Mouse (Mus musculus) neural tube, embryonic 14.5 days (tissue): Measurements from ENCODE around the gene Ldlrap1. TPM values are rescaled to one million over a fixed set of nuclear protein-coding genes. Genes with fewer than 3 reads are reported as not detected.

Source experiments
- ATAC-seq: fragments of 200-750 bp; cut with Nextera tagmentation; 2 replicates; pipeline ENCODE4 v1.8.0; 2017; ENCODE audit warnings: low read depth, mild to moderate bottlenecking, moderate TSS enrichment, moderate library complexity
- H3K27ac ChIP-seq: fragments of 300-500 bp; sonication (generic); 2 replicates; pipeline ENCODE4 v1.5.1; 2014; ENCODE audit warnings: low read depth, mild to moderate bottlenecking, control low read depth, low read length, moderate library complexity, mixed read lengths
- H3K27me3 ChIP-seq: fragments of 300-500 bp; sonication (generic); 2 replicates; pipeline ENCODE4 v1.6.1; 2014; ENCODE audit warnings: low read length; ENCODE audit not compliant: control insufficient read depth, insufficient read depth
- H3K36me3 ChIP-seq: fragments of 300-500 bp; sonication (generic); 2 replicates; pipeline ENCODE4 v1.6.1; 2014; ENCODE audit warnings: low read length, mixed read lengths; ENCODE audit not compliant: control insufficient read depth, insufficient read depth
- H3K4me1 ChIP-seq: fragments of 300-500 bp; sonication (generic); 2 replicates; pipeline ENCODE4 v1.6.1; 2014; ENCODE audit warnings: low read length; ENCODE audit not compliant: control insufficient read depth, insufficient read depth
- H3K4me2 ChIP-seq: fragments of 300-500 bp; sonication (generic); 2 replicates; pipeline ENCODE4 v1.6.1; 2014; ENCODE audit warnings: mild to moderate bottlenecking, low read depth, low read length, control low read depth
- H3K4me3 ChIP-seq: fragments of 300-500 bp; sonication (generic); 2 replicates; pipeline ENCODE4 v1.5.1; 2014; ENCODE audit warnings: low read depth, low read length, control low read depth, mixed read lengths
- H3K9ac ChIP-seq: fragments of 300-500 bp; sonication (generic); replicated peaks from 2 replicates; pipeline ENCODE4 v1.6.1; 2014; ENCODE audit warnings: low read depth, mild to moderate bottlenecking, control low read depth, low read length, mixed read lengths
- H3K9me3 ChIP-seq: fragments of 300-500 bp; sonication (generic); 2 replicates; pipeline ENCODE4 v1.6.1; 2016; ENCODE audit warnings: low read length; ENCODE audit not compliant: control insufficient read depth
- WGBS: fragments of 180-500 bp; shearing (Covaris S2); extraction: QIAGEN DNeasy Blood & Tissue Kit; methylation state at CpG from one replicate; pipeline ENCODE4 v1.1.7; 2014; 5-methylcytosine and 5-hydroxymethylcytosine counted together
- polyA plus RNA-seq: library from polyadenylated mRNA; unstranded; fragments of >200 nt; fragmentation: Nextera tagmentation; extraction: Ambion mirVana; gene quantifications from 2 replicates; pipeline ENCODE4 v1.2.1, GENCODE M21; 2014

The Ldlrap1 gene
- polyA plus RNA-seq, 1 experiment from 2014 or later: 0.70 TPM

- 80% methylated on average over 9 of the region's 9 CpGs for WGBS
- Histone ChIP-seq H3K4me2 (no peak overlapping the region), H3K9ac (no peak overlapping the region)
These were observed 74.5 kb downstream of the Ldlrap1 start for GRCm38 (mm10) chr4:134693202-134693940.

GRCm38 (mm10) chr4:134692388-134692787 is 75.4 kb downstream of the Ldlrap1 start:
- Histone ChIP-seq H3K27ac (no peak overlapping the region), H3K4me2 (no peak overlapping the region), H3K9me3 (no peaks in the 10 kb centered on the region), H3K27me3 (no peaks in the 10 kb centered on the region), H3K4me1 (no peaks in the 10 kb centered on the region), H3K36me3 (no peaks in the 10 kb centered on the region), H3K4me3 (no peak overlapping the region), H3K9ac (no peak overlapping the region)
- WGBS: 100% methylated on average over 1 of the region's 1 CpGs
- no peak for ATAC-seq

More at GRCm38 (mm10) chr4:134693202-134693940, 74.5 kb downstream of the Ldlrap1 start:
- no peak overlapping the region for H3K27ac ChIP-seq
- no peak overlapping the region for H3K4me3 ChIP-seq
- no peak for ATAC-seq
- no peaks in the 10 kb centered on the region for H3K27me3 ChIP-seq
- H3K4me1 ChIP-seq: no peaks in the 10 kb centered on the region
- no peaks in the 10 kb centered on the region for H3K9me3 ChIP-seq
- H3K36me3 ChIP-seq: no peaks in the 10 kb centered on the region

Other genes with a start within 250 kb of the Ldlrap1 start
- 195 and 199 TPM in 2 replicates for gene Mtfr1l, start 232.6 kb downstream of the Ldlrap1 start, polyA plus RNA-seq
- 11.2 and 12.1 TPM in 2 replicates for gene Selenon, start 215.9 kb downstream of the Ldlrap1 start, polyA plus RNA-seq
- gene Man1c1, start 63.7 kb downstream of the Ldlrap1 start, polyA plus RNA-seq: 5.6 and 7.3 TPM in 2 replicates
- gene Maco1, start 85.3 kb upstream of the Ldlrap1 start, polyA plus RNA-seq: 98.6 and 115 TPM in 2 replicates
- 1.8 and 2.1 TPM in 2 replicates for gene Rhd, start 96.5 kb upstream of the Ldlrap1 start, polyA plus RNA-seq
- gene Tmem50a, start 147.0 kb upstream of the Ldlrap1 start, polyA plus RNA-seq: 207 and 212 TPM in 2 replicates
- 484 and 511 TPM in 2 replicates for gene Rsrp1, start 155.6 kb upstream of the Ldlrap1 start, polyA plus RNA-seq
- 52.4 and 59.8 TPM in 2 replicates for gene Syf2, start 162.9 kb upstream of the Ldlrap1 start, polyA plus RNA-seq